9 mouse cellular contexts compared by ENCODE assay signal in genomic region chr1:33739302-33739701, GRCm38 (mm10). TPM values are rescaled to one million over a fixed set of nuclear protein-coding genes. Genes with fewer than 3 reads are reported as not detected.
DNase-seq lines count a peak whose midpoint lies in the region; ATAC-seq and TF ChIP-seq lines count a peak whose summit lies in the region.
"Had no signal": no experiment of that assay in that cellular context is flagged by ENCODE, and none has a peak within 500 bp of the region (broad histone marks: within the 10 kb centered on the region; RNA-seq: fewer than 3 reads in every experiment).

No protein-coding gene starts in this region.

- peaks cover 2% of the 10 kb centered on the region; the same call in 1 of the 2 replicates for H3K4me1 ChIP-seq in bone marrow, adult 2 months (ENCODE audit: control insufficient read depth, insufficient read depth, low read length)
- H3K4me1 ChIP-seq in embryonic facial prominence, embryonic 15.5 days = no peaks in the 10 kb centered on the region
- H3K4me1 ChIP-seq in lung, adult 2 months (ENCODE audit: control insufficient read depth, insufficient read depth, low read length) = no peaks in the 10 kb centered on the region
- H3K4me1 ChIP-seq: heart, embryonic 15.5 days had no signal

- H3K27ac ChIP-seq in bone marrow, adult 2 months (ENCODE audit: control insufficient read depth, insufficient read depth, low read depth, low read length, poor library complexity) = peak overlapping the region; percentile 41; the same call in 1 of the 2 replicates
- no peak overlapping the region for H3K27ac ChIP-seq in embryonic facial prominence, embryonic 15.5 days (replicated peaks)
- H3K27ac ChIP-seq: heart, embryonic 15.5 days had no signal

- intact Hi-C loops in heart, postnatal 14 days (cut with DNase I) = loop anchor here (2.0 kb wide), 1 partner anchor 69 kb away; no protein-coding TSS in a partner anchor

- no peaks in the 10 kb centered on the region for H3K27me3 ChIP-seq in embryonic facial prominence, embryonic 15.5 days
- H3K27me3 ChIP-seq: heart, embryonic 15.5 days had no signal

- WGBS in bone marrow, adult 2 months = 23% methylated on average over 12 of the region's 12 CpGs
- 27% methylated on average over 12 of the region's 12 CpGs for WGBS in embryonic facial prominence, embryonic 15.5 days
- 29% methylated on average over 12 of the region's 12 CpGs for WGBS in lung, adult 2 months

- TF ChIP-seq POLR2A in bone marrow, adult 2 months (IDR thresholded peaks at IDR 0.05; ENCODE audit: borderline replicate concordance, control insufficient read depth, low read depth, low read length) = no peak
- TF ChIP-seq POLR2A in lung, adult 2 months (IDR thresholded peaks at IDR 0.05; ENCODE audit: borderline replicate concordance, extremely low read depth, low read depth, low read length) = no peak

- peak overlapping the region; percentile 24 for H3K4me3 ChIP-seq in bone marrow, adult 2 months (replicated peaks; ENCODE audit: control insufficient read depth, low read depth, low read length)
- no peak overlapping the region for H3K4me3 ChIP-seq in embryonic facial prominence, embryonic 15.5 days (replicated peaks)
- H3K4me3 ChIP-seq in lung, adult 2 months (replicated peaks; ENCODE audit: extremely low read depth, low read depth, low read length) = no peak overlapping the region
- H3K4me3 ChIP-seq: heart, embryonic 15.5 days had no signal

- ATAC-seq in embryonic facial prominence, embryonic 15.5 days (ENCODE audit: insufficient number of reproducible peaks, low FRiP score, low TSS enrichment, low read depth) = peak; percentile 53; the same call in 1 of the 2 replicates
- peak; percentile 75 for ATAC-seq in neutrophil, adult 5-6 weeks (ENCODE audit: extremely low read depth, insufficient number of reproducible peaks, low FRiP score, poor library complexity, severe bottlenecking)

- H3K4me2 ChIP-seq in embryonic facial prominence, embryonic 15.5 days (replicated peaks) = no peak overlapping the region
- H3K4me2 ChIP-seq: heart, embryonic 15.5 days had no signal

- H3K9me3 ChIP-seq in embryonic facial prominence, embryonic 15.5 days (replicated peaks) = no peaks in the 10 kb centered on the region
- H3K9me3 ChIP-seq: heart, embryonic 15.5 days had no signal

- H3K9ac ChIP-seq in embryonic facial prominence, embryonic 15.5 days = no peak overlapping the region
- H3K9ac ChIP-seq: heart, embryonic 15.5 days had no signal

- H3K36me3 ChIP-seq in embryonic facial prominence, embryonic 15.5 days = peaks cover 55% of the 10 kb centered on the region

- peak; percentile 67 to 76 for DNase-seq in CD8-positive naive resting alpha-beta T cell, adult 2 months (ENCODE audit: low read depth in 2 of 2, low spot score in 2 of 2)
- DNase-seq in heart, postnatal 14 days = peak; percentile 80 to 91
- peak; percentile 66 to 93 for DNase-seq in layer of hippocampus, adult 18-20 months (ENCODE audit: low spot score in 2 of 2)
- DNase-seq in lung, adult 2 months = peak; percentile 72
- peak; percentile 81 for DNase-seq in thymus, postnatal 14 days

- peak; percentile 95 for TF ChIP-seq CTCF in bone marrow, adult 2 months (IDR thresholded peaks at IDR 0.05; ENCODE audit: control insufficient read depth, insufficient read depth, low read length)
- peak; percentile 84 for TF ChIP-seq CTCF in lung, adult 2 months (IDR thresholded peaks at IDR 0.05; ENCODE audit: insufficient read depth, low read length)

RNA-seq across cellular contexts. Expression of gene Bag2, which starts 18.3 kb away (rescaled TPM):
- 7.7 and 11.0 TPM in 2 replicates for polyA plus RNA-seq in bone marrow, adult 2 months (2011; ENCODE audit: insufficient read depth, insufficient read length, low replicate concordance, missing spikeins)
- polyA plus RNA-seq in embryonic facial prominence, embryonic 15.5 days (2015; fragmentation: Nextera tagmentation; extraction: Ambion mirVana) = 55.5 and 56.6 TPM in 2 replicates
- 10 to 100 TPM; 31.5 to 37.6 TPM for total RNA-seq in heart, postnatal 14 days (2021)
- total RNA-seq in layer of hippocampus, adult 18-20 months (2021) = 10 to 100 TPM in 1 of 2 experiments, 1 to 10 TPM in 1; 9.5 to 10.7 TPM
- 10.6 and 17.0 TPM in 2 replicates for polyA plus RNA-seq in lung, adult 2 months (2012; rRNA removed)
- 2.1 TPM in 1 of 2 replicates, not detected in the other for total RNA-seq in neutrophil, adult 5-6 weeks (2017)

RNA-seq across cellular contexts. Expression of gene Rab23, which starts 19.6 kb away (rescaled TPM):
- 4.7 and 6.8 TPM in 2 replicates for polyA plus RNA-seq in bone marrow, adult 2 months (2011; ENCODE audit: insufficient read depth, insufficient read length, low replicate concordance, missing spikeins)
- polyA plus RNA-seq in embryonic facial prominence, embryonic 15.5 days (2015; fragmentation: Nextera tagmentation; extraction: Ambion mirVana) = 28.1 and 28.2 TPM in 2 replicates
- total RNA-seq in heart, postnatal 14 days (2021) = 10 to 100 TPM; 10.8 to 11.5 TPM
- 10 to 100 TPM; 29.6 to 31.3 TPM for total RNA-seq in layer of hippocampus, adult 18-20 months (2021)
- 11.3 and 17.3 TPM in 2 replicates for polyA plus RNA-seq in lung, adult 2 months (2012; rRNA removed)
- 5.8 and 12.8 TPM in 2 replicates for total RNA-seq in neutrophil, adult 5-6 weeks (2017)
